Comparison of ENCODE assay signal across 8 mouse cellular contexts in the genomic region with DNA sequence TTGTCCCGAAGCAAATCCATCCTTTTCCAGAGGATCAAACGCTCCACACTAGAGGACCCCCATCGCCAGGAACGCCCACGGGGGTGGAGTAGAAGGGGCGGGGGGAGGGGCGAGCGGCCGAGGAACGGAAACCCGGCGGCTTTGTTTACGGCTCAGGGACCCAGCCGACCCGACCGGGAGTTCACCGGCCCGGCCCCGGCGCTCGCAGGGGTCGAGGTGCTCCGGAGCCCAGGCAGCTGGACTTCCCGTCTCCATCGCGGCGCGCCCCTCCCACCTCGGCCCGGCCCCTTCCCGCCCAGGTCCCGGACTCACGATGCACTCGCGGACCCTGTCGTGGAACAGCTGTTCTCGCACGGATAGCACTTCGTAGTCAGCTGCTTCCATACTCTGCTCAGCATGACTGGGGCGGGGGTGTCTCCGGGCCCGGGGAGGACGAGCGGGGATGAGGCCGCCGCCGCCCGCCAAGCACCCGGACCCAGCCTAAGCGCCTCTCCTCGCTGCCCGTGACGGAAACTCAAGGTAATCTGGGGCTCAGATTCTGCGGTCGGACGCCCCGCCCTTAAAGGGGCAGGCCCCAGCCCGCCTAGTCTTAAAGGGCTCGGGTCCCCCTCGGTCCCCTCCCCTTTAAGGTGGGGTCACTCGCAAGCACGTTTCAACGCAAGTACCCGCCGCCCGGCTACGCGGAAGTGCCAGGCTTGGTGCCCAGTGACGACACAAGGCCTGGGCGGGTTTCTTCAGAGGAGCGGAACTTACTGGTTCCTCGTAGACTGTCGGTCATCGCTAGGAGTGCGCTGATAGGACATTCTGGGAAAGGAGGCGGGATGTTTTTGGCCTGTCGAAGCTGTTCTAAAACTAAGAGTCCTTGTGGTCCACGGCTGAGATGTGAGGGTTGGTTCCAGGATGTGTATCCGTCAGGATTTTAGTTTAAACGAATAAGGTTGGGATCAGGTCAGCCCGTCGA. TPM values are rescaled to one million over a fixed set of nuclear protein-coding genes. Genes with fewer than 3 reads are reported as not detected.
A peak's percentile ranks its signal among the peaks of the same experiment; 100 is the strongest.
DNase-seq lines count a peak whose midpoint lies in the region; ATAC-seq and TF ChIP-seq lines count a peak whose summit lies in the region.

A gene (minus strand): TSS at position 694 of the 961 bp plus-strand sequence.

- H3K36me3 ChIP-seq in kidney, embryonic 14.5 days (ENCODE audit: control insufficient read depth, insufficient read depth, low read length), result peaks cover 10% of the 10 kb centered on the region
- peaks cover 16% of the 10 kb centered on the region; the same call in 1 of the 2 replicates for H3K36me3 ChIP-seq in limb, embryonic 15.5 days

- no peaks in the 10 kb centered on the region for H3K27me3 ChIP-seq in kidney, embryonic 14.5 days (ENCODE audit: control insufficient read depth, insufficient read depth, low read length)
- H3K27me3 ChIP-seq in limb, embryonic 15.5 days, result no peaks in the 10 kb centered on the region

- TF ChIP-seq POLR2A in bone marrow macrophage, adult 2 months (IDR thresholded peaks at IDR 0.05; ENCODE audit: borderline replicate concordance, low read depth, low read length), result no peak
- peak; percentile 88 for TF ChIP-seq POLR2A in embryonic fibroblast, embryonic 13.5 days (IDR thresholded peaks at IDR 0.05; ENCODE audit: low read depth, low read length)

- peak within 1 kb of the TSS; percentile 98 for H3K4me3 ChIP-seq in bone marrow macrophage, adult 2 months (ENCODE audit: insufficient read depth, low read length)
- peak within 1 kb of the TSS; percentile 78 for H3K4me3 ChIP-seq in embryonic fibroblast, embryonic 13.5 days (ENCODE audit: insufficient read depth, low read length)
- peak within 1 kb of the TSS; percentile 86 for H3K4me3 ChIP-seq in kidney, embryonic 14.5 days (ENCODE audit: low read length)
- H3K4me3 ChIP-seq in limb, embryonic 15.5 days, result peak within 1 kb of the TSS; percentile 84

- H3K4me2 ChIP-seq in kidney, embryonic 14.5 days (replicated peaks; ENCODE audit: low read depth, low read length), result peak within 1 kb of the TSS; percentile 83
- peak within 1 kb of the TSS; percentile 78 for H3K4me2 ChIP-seq in limb, embryonic 15.5 days

- peak; percentile 100 for DNase-seq in A20 (ENCODE audit: low read depth, low spot score)
- DNase-seq in heart, adult 9 months (ENCODE audit: low spot score in 2 of 2), result peak; percentile 99
- peak; percentile 96 to 98 for DNase-seq in monocyte, adult 2 months (ENCODE audit: low read depth in 1 of 2, low spot score in 2 of 2)
- peak; percentile 100 for DNase-seq in spleen, postnatal 36 days (ENCODE audit: low spot score in 2 of 2)

- no peaks in the 10 kb centered on the region for H3K9me3 ChIP-seq in kidney, embryonic 14.5 days (ENCODE audit: control insufficient read depth, low read length)
- no peaks in the 10 kb centered on the region for H3K9me3 ChIP-seq in limb, embryonic 15.5 days

- ATAC-seq in kidney, embryonic 14.5 days (ENCODE audit: low FRiP score, low TSS enrichment), result peak; percentile 96
- ATAC-seq in limb, embryonic 15.5 days (ENCODE audit: insufficient number of reproducible peaks, low FRiP score, low TSS enrichment, low read depth), result peak; percentile 97

- no peak for TF ChIP-seq CTCF in bone marrow macrophage, adult 2 months (IDR thresholded peaks at IDR 0.05; ENCODE audit: low read depth, low read length)
- no peak for TF ChIP-seq CTCF in embryonic fibroblast, embryonic 13.5 days (IDR thresholded peaks at IDR 0.05; ENCODE audit: borderline replicate concordance, insufficient read depth, low read length)

- peak within 1 kb of the TSS; percentile 77 for H3K9ac ChIP-seq in kidney, embryonic 14.5 days (ENCODE audit: low read depth, low read length)
- H3K9ac ChIP-seq in limb, embryonic 15.5 days, result peak within 1 kb of the TSS; percentile 76

- under 1% methylated on average over 81 of the region's 82 CpGs for WGBS in kidney, embryonic 14.5 days
- under 1% methylated on average over 82 of the region's 82 CpGs for WGBS in limb, embryonic 15.5 days

- H3K27ac ChIP-seq in bone marrow macrophage, adult 2 months (ENCODE audit: insufficient read depth, low read depth, low read length), result peak within 1 kb of the TSS; percentile 72
- H3K27ac ChIP-seq in embryonic fibroblast, embryonic 13.5 days (ENCODE audit: insufficient read depth, low read length), result peak within 1 kb of the TSS; percentile 50
- peak within 1 kb of the TSS; percentile 92 for H3K27ac ChIP-seq in kidney, embryonic 14.5 days (ENCODE audit: low read depth, low read length)
- H3K27ac ChIP-seq in limb, embryonic 15.5 days, result peak within 1 kb of the TSS; percentile 95

- H3K4me1 ChIP-seq in bone marrow macrophage, adult 2 months (ENCODE audit: control insufficient read depth, insufficient read depth, low read length), result peaks cover 10% of the 10 kb centered on the region
- H3K4me1 ChIP-seq in embryonic fibroblast, embryonic 13.5 days (ENCODE audit: control insufficient read depth, insufficient read depth, low read length), result no peaks in the 10 kb centered on the region
- peaks cover 15% of the 10 kb centered on the region for H3K4me1 ChIP-seq in kidney, embryonic 14.5 days (ENCODE audit: control insufficient read depth, insufficient read depth, low read length)
- peaks cover 19% of the 10 kb centered on the region for H3K4me1 ChIP-seq in limb, embryonic 15.5 days

RNA-seq across cellular contexts. Expression of the gene that starts here (rescaled TPM):
- 22.0 and 25.7 TPM in 2 replicates for polyA plus RNA-seq in bone marrow macrophage, adult 2 months (2012; ENCODE audit: insufficient read depth, insufficient read length, missing spikeins)
- polyA plus RNA-seq in embryonic fibroblast, embryonic 13.5 days (2011; ENCODE audit: insufficient read length, low read depth, missing spikeins), result 11.3 and 14.7 TPM in 2 replicates
- polyA plus RNA-seq in kidney, embryonic 14.5 days (2014; fragmentation: Nextera tagmentation; extraction: Ambion mirVana), result 5.5 and 8.6 TPM in 2 replicates
- 19.7 and 21.8 TPM in 2 replicates for polyA plus RNA-seq in limb, embryonic 15.5 days (2015; fragmentation: Nextera tagmentation; extraction: Ambion mirVana)

Comparison
In these comparisons a context has a peak if more than half of its experiments do, and no peak if none do; other contexts are left out.
1. Peak in every context shown above with its lines: DNase-seq, ATAC-seq, H3K4me3 ChIP-seq and H3K27ac ChIP-seq.